Mouse (Mus musculus) heart, postnatal 0 days (tissue): ENCODE data around the gene Camta1.

ENCODE experiments used
- CTCF ChIP-seq: IDR thresholded peaks from 2 replicates; pipeline ENCODE4 v1.5.1; 2016; ENCODE audit warnings: antibody characterized with exemption, control low read depth, low read depth
- EP300 ChIP-seq: IDR thresholded peaks from 2 replicates; pipeline ENCODE4 v1.6.1; 2016; ENCODE audit warnings: antibody characterized with exemption, low read depth

DNA sequence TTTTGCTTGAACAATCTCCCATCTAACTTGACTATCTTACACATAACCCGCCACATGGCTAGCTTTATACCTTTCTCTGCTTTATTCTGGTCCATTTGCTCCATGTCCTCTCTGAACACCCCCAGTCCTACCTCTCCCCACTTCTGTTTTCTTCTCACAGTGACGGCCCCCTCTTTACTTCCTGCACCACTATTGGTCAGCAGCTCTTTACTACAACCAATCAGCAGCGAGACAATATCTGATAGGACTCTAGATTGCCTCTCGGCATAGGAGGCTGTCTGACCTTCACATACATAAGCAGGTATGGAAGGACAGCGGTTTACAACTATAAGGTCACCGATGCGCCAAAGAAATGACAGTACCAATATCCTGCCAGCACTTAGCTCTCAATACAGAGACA, 825.2 kb downstream of the Camta1 start:
- TF ChIP-seq CTCF, result no peak
- TF ChIP-seq EP300, result no peak
